34 mouse cellular contexts compared by ENCODE assay signal in genomic region chr9:98953830-98954229, GRCm38 (mm10). TPM values are rescaled to one million over a fixed set of nuclear protein-coding genes. Genes with fewer than 3 reads are reported as not detected.
DNase-seq lines count a peak whose midpoint lies in the region; ATAC-seq and TF ChIP-seq lines count a peak whose summit lies in the region.
"Had no signal": no experiment of that assay in that cellular context is flagged by ENCODE, and none has a peak within 500 bp of the region (broad histone marks: within the 10 kb centered on the region; RNA-seq: fewer than 3 reads in every experiment).

No protein-coding gene starts in this region.

- 5% methylated on average over 9 of the region's 9 CpGs for WGBS in intestine, embryonic 14.5 days
- 6% methylated on average over 9 of the region's 9 CpGs for WGBS in intestine, postnatal 0 days
- WGBS in neural tube, embryonic 15.5 days = 4% methylated on average over 9 of the region's 9 CpGs

- ATAC-seq in intestine, embryonic 14.5 days (replicated peaks; ENCODE audit: low FRiP score, low TSS enrichment, low read depth) = no peak
- ATAC-seq in intestine, postnatal 0 days = no peak
- no peak for ATAC-seq in neural tube, embryonic 15.5 days (ENCODE audit: low FRiP score)
- ATAC-seq: activated CD4-positive, CD25-positive, alpha-beta regulatory T cell, adult 4 months; forebrain, embryonic 14.5 days had no signal

- DNase-seq in embryo, embryonic 10.5 days (ENCODE audit: low spot score) = peak; percentile 24
- DNase-seq in embryo, embryonic 9.5 days (ENCODE audit: extremely low spot score) = no peak
- DNase-seq in intestine, embryonic 14.5 days (ENCODE audit: low spot score) = peak; percentile 61
- DNase-seq in neural tube, embryonic 10.5 days (ENCODE audit: extremely low spot score, low spot score) = peak; percentile 42
- DNase-seq in frontal cortex, postnatal 36 days (ENCODE audit: low spot score in 2 of 2) = no peak
- DNase-seq in kidney, postnatal 14 days = no peak
- DNase-seq: adrenal gland, adult 2 months; adrenal gland, postnatal 36 days; cerebellum, adult 18-20 months; cerebellum, postnatal 10 days; gastrocnemius, adult 2 months; gastrocnemius, postnatal 36 days; heart, postnatal 4 days; kidney, adult 18-20 months; left cerebral cortex, postnatal 4 days; liver; lung, embryonic 14.5 days; lung, postnatal 14 days; thymus, adult 2 months; thymus, postnatal 36 days had no signal

- H3K4me2 ChIP-seq in intestine, embryonic 14.5 days (ENCODE audit: low read length) = no peak overlapping the region
- H3K4me2 ChIP-seq in intestine, postnatal 0 days (replicated peaks; ENCODE audit: low read depth) = no peak overlapping the region
- no peak overlapping the region for H3K4me2 ChIP-seq in neural tube, embryonic 15.5 days

- H3K9ac ChIP-seq in intestine, embryonic 14.5 days (ENCODE audit: low read length) = no peak overlapping the region
- no peak overlapping the region for H3K9ac ChIP-seq in intestine, postnatal 0 days (ENCODE audit: low read depth, low read length)
- H3K9ac ChIP-seq in neural tube, embryonic 15.5 days (replicated peaks) = no peak overlapping the region
- H3K9ac ChIP-seq: heart, embryonic 12.5 days; kidney, embryonic 15.5 days; liver, embryonic 14.5 days; lung, embryonic 14.5 days; midbrain, embryonic 12.5 days; neural tube, embryonic 12.5 days had no signal

- no peak overlapping the region for H3K27ac ChIP-seq in intestine, embryonic 14.5 days (ENCODE audit: low read depth)
- no peak overlapping the region for H3K27ac ChIP-seq in intestine, postnatal 0 days (ENCODE audit: low read depth, low read length)
- no peak overlapping the region for H3K27ac ChIP-seq in neural tube, embryonic 15.5 days (replicated peaks)
- H3K27ac ChIP-seq: gastrocnemius, adult 2 months; kidney, embryonic 15.5 days; liver, embryonic 14.5 days; midbrain, embryonic 12.5 days; neural tube, embryonic 12.5 days had no signal

- peaks cover 91% of the 10 kb centered on the region for H3K27me3 ChIP-seq in intestine, embryonic 14.5 days (replicated peaks; ENCODE audit: control insufficient read depth, insufficient read depth, low read length)
- H3K27me3 ChIP-seq in intestine, postnatal 0 days (replicated peaks; ENCODE audit: control insufficient read depth, insufficient read depth, low read length) = peaks cover 89% of the 10 kb centered on the region
- H3K27me3 ChIP-seq in neural tube, embryonic 15.5 days (replicated peaks) = peaks cover 79% of the 10 kb centered on the region
- H3K27me3 ChIP-seq: CH12.LX had no signal

- H3K9me3 ChIP-seq in intestine, embryonic 14.5 days (ENCODE audit: control insufficient read depth, low read length) = no peaks in the 10 kb centered on the region
- H3K9me3 ChIP-seq in intestine, postnatal 0 days (ENCODE audit: control insufficient read depth) = no peaks in the 10 kb centered on the region
- no peaks in the 10 kb centered on the region for H3K9me3 ChIP-seq in neural tube, embryonic 15.5 days (replicated peaks)
- H3K9me3 ChIP-seq: heart, embryonic 12.5 days; kidney, embryonic 15.5 days; midbrain, embryonic 12.5 days; neural tube, embryonic 12.5 days had no signal

- TF ChIP-seq CTCF in intestine, postnatal 0 days (IDR thresholded peaks at IDR 0.05; ENCODE audit: low read depth) = no peak

- H3K4me3 ChIP-seq in intestine, embryonic 14.5 days (ENCODE audit: low read depth, low read length) = no peak overlapping the region
- no peak overlapping the region for H3K4me3 ChIP-seq in intestine, postnatal 0 days (ENCODE audit: low read depth, low read length)
- H3K4me3 ChIP-seq in neural tube, embryonic 15.5 days (replicated peaks) = no peak overlapping the region

- peaks cover 19% of the 10 kb centered on the region for H3K4me1 ChIP-seq in intestine, embryonic 14.5 days (replicated peaks; ENCODE audit: control insufficient read depth, insufficient read depth, low read length)
- no peaks in the 10 kb centered on the region for H3K4me1 ChIP-seq in intestine, postnatal 0 days (replicated peaks; ENCODE audit: control insufficient read depth, insufficient read depth, low read length)
- H3K4me1 ChIP-seq in neural tube, embryonic 15.5 days = peaks cover 36% of the 10 kb centered on the region

- no peaks in the 10 kb centered on the region for H3K36me3 ChIP-seq in intestine, embryonic 14.5 days (ENCODE audit: control insufficient read depth, insufficient read depth, low read length)
- H3K36me3 ChIP-seq in intestine, postnatal 0 days (ENCODE audit: control insufficient read depth, insufficient read depth) = no peaks in the 10 kb centered on the region
- no peaks in the 10 kb centered on the region for H3K36me3 ChIP-seq in neural tube, embryonic 15.5 days
- H3K36me3 ChIP-seq: heart, embryonic 12.5 days; kidney, embryonic 15.5 days; midbrain, embryonic 12.5 days; neural tube, embryonic 12.5 days had no signal

RNA-seq across cellular contexts. Expression of gene Foxl2, which starts 1.3 kb away (rescaled TPM):
- polyA plus RNA-seq in intestine, embryonic 14.5 days (2014; fragmentation: Nextera tagmentation; extraction: Ambion mirVana) = not detected in 2 replicates
- polyA plus RNA-seq in intestine, postnatal 0 days (2015; fragmentation: Nextera tagmentation; extraction: Ambion mirVana) = not detected in 2 replicates
- 0.49 and 0.55 TPM in 2 replicates for polyA plus RNA-seq in neural tube, embryonic 15.5 days (2015; fragmentation: Nextera tagmentation; extraction: Ambion mirVana)
- polyA plus RNA-seq: activated CD4-positive, CD25-positive, alpha-beta regulatory T cell, adult 4 months; heart, embryonic 12.5 days; heart, postnatal 0 days; kidney, embryonic 15.5 days; liver, embryonic 14.5 days; lung, embryonic 14.5 days had no signal

RNA-seq across cellular contexts. Expression of gene Faim, which starts 32.3 kb away (rescaled TPM):
- 45.7 and 47.6 TPM in 2 replicates for polyA plus RNA-seq in intestine, embryonic 14.5 days (2014; fragmentation: Nextera tagmentation; extraction: Ambion mirVana)
- 30.3 and 31.2 TPM in 2 replicates for polyA plus RNA-seq in intestine, postnatal 0 days (2015; fragmentation: Nextera tagmentation; extraction: Ambion mirVana)
- 106 and 117 TPM in 2 replicates for polyA plus RNA-seq in neural tube, embryonic 15.5 days (2015; fragmentation: Nextera tagmentation; extraction: Ambion mirVana)

RNA-seq across cellular contexts. Expression of gene 7420426K07Rik, which starts 50.9 kb away (rescaled TPM):
- not detected in 2 replicates for polyA plus RNA-seq in intestine, embryonic 14.5 days (2014; fragmentation: Nextera tagmentation; extraction: Ambion mirVana)
- polyA plus RNA-seq in intestine, postnatal 0 days (2015; fragmentation: Nextera tagmentation; extraction: Ambion mirVana) = not detected in 2 replicates
- polyA plus RNA-seq in neural tube, embryonic 15.5 days (2015; fragmentation: Nextera tagmentation; extraction: Ambion mirVana) = not detected in 2 replicates
- polyA plus RNA-seq: activated CD4-positive, CD25-positive, alpha-beta regulatory T cell, adult 4 months; adrenal gland, adult 2 months; brain, embryonic 14.5 days; C2C12; forebrain, embryonic 14.5 days; frontal cortex, adult 2 months; heart, embryonic 12.5 days; heart, postnatal 0 days; kidney, embryonic 15.5 days; liver, embryonic 14.5 days; lung, embryonic 14.5 days; midbrain, embryonic 12.5 days; neural tube, embryonic 12.5 days; thymus, adult 2 months had no signal

Comparison
In these comparisons a context has a peak if more than half of its experiments do, and no peak if none do; other contexts are left out.
1. DNase-seq: peak in embryo, embryonic 10.5 days (single experiment), intestine, embryonic 14.5 days (single experiment) and neural tube, embryonic 10.5 days (single experiment); none in embryo, embryonic 9.5 days (single experiment), frontal cortex, postnatal 36 days (0 of 2) and kidney, postnatal 14 days (single experiment).